Mouse (Mus musculus) heart, postnatal 0 days (tissue): ENCODE results near the gene Cyp2d22. TPM values are rescaled to one million over a fixed set of nuclear protein-coding genes. Genes with fewer than 3 reads are reported as not detected.
A peak's percentile ranks its signal among the peaks of the same experiment; 100 is the strongest.

ENCODE experiments used
- ATAC-seq: fragments of 200-750 bp; cut with Nextera tagmentation; 2 replicates; pipeline ENCODE4 v1.8.0; 2017; ENCODE audit warnings: low read depth, moderate number of reproducible peaks, moderate library complexity; ENCODE audit not compliant: insufficient read depth
- DNase-seq: peaks from one replicate; pipeline ENCODE4 v3.0.0-alpha.2; 2016; ENCODE audit warnings: low spot score
- H3K27ac ChIP-seq: fragments of 300-500 bp; sonication (generic); 2 replicates; pipeline ENCODE4 v1.5.1; 2014; ENCODE audit warnings: low read depth, mild to moderate bottlenecking
- H3K27me3 ChIP-seq: fragments of 300-500 bp; sonication (generic); 2 replicates; pipeline ENCODE4 v1.6.1; 2014; ENCODE audit warnings: low read length, mixed read lengths; ENCODE audit not compliant: control insufficient read depth, insufficient read depth
- H3K36me3 ChIP-seq: fragments of 300-500 bp; sonication (generic); replicated peaks from 2 replicates; pipeline ENCODE4 v1.6.1; 2014; ENCODE audit warnings: low read length, mixed read lengths; ENCODE audit not compliant: control insufficient read depth, insufficient read depth
- H3K4me1 ChIP-seq: fragments of 300-500 bp; sonication (generic); 2 replicates; pipeline ENCODE4 v1.6.1; 2014; ENCODE audit warnings: antibody characterized with exemption; ENCODE audit not compliant: control insufficient read depth, insufficient read depth
- H3K4me2 ChIP-seq: fragments of 300-500 bp; sonication (generic); 2 replicates; pipeline ENCODE4 v1.6.1; 2014; ENCODE audit warnings: low read depth, mild to moderate bottlenecking, low read length, moderate library complexity
- H3K4me3 ChIP-seq: fragments of 300-500 bp; sonication (generic); 2 replicates; pipeline ENCODE4 v1.5.1; 2014; ENCODE audit warnings: low read depth, low read length
- H3K9ac ChIP-seq: fragments of 300-500 bp; sonication (generic); replicated peaks from 2 replicates; pipeline ENCODE4 v1.6.1; 2014; ENCODE audit warnings: low read depth, low read length, mixed read lengths
- H3K9me3 ChIP-seq: fragments of 300-500 bp; sonication (generic); replicated peaks from 2 replicates; pipeline ENCODE4 v1.6.1; 2016; ENCODE audit warnings: low read length; ENCODE audit not compliant: control insufficient read depth
- CTCF ChIP-seq: IDR thresholded peaks from 2 replicates; pipeline ENCODE4 v1.5.1; 2016; ENCODE audit warnings: antibody characterized with exemption, control low read depth, low read depth
- EP300 ChIP-seq: IDR thresholded peaks from 2 replicates; pipeline ENCODE4 v1.6.1; 2016; ENCODE audit warnings: antibody characterized with exemption, low read depth
- WGBS: fragments of 180-500 bp; shearing (Covaris S2); extraction: QIAGEN DNeasy Blood & Tissue Kit; methylation state at CpG from one replicate; pipeline ENCODE4 v1.1.7; 2014; 5-methylcytosine and 5-hydroxymethylcytosine counted together
- polyA plus RNA-seq: library from polyadenylated mRNA; unstranded; fragments of >200 nt; fragmentation: Nextera tagmentation; extraction: Ambion mirVana; gene quantifications from 2 replicates; pipeline ENCODE4 v1.2.1, GENCODE M21; 2015
- total RNA-seq: library from RNA; depleted of rRNA; stranded (reverse); fragments of >200 nt; gene quantifications from 2 replicates; pipeline ENCODE4 v1.2.3, GENCODE M21; 2014; ENCODE audit warnings: low replicate concordance

The Cyp2d22 gene
- total and polyA plus RNA-seq, 2 experiments from 2014 or later: 10.1 to 16.8 TPM

DNA sequence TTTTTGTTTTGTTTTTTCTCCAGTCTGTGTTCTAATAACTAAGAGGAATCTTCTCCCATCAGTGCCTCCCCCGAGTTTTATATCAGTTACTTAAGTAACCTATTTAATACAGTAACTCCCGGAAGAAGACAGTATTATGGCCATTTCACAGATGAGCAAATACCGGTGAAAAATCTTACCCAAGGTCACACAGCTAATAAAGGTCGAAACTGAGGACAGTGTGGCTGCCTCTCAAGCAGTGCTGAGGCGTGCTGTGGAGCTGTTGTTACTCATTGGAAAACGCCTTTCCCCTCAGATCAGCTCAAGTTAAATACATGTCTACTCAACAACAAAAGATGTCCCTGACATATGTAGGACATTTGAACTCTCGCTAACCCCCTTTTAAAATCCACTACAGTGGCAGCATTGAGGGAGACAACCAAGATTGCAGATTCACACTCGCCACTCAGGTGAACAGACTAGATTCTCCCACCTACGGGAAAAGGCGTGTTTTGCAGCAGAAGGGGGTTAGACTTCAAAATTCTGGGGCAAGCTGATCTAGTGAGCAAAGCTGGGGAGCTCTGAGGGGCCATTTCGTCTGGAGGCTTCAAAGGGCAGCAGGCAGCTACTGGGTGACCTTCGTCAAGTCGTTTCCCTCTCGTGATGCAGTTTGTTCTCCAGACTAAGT lies 26.8 kb downstream of the Cyp2d22 start:
- H3K27me3 ChIP-seq: no peaks in the 10 kb centered on the region
- no peak for TF ChIP-seq EP300
- no peak for TF ChIP-seq CTCF
- WGBS: 19% methylated on average over 14 of the region's 14 CpGs
- H3K9me3 ChIP-seq: no peaks in the 10 kb centered on the region
- peak overlapping the region; percentile 91 for H3K4me3 ChIP-seq
- no peak for ATAC-seq
- no peak for DNase-seq
- peak overlapping the region; percentile 99 for H3K9ac ChIP-seq
- peaks cover 14% of the 10 kb centered on the region for H3K4me1 ChIP-seq
- H3K36me3 ChIP-seq: peaks cover 29% of the 10 kb centered on the region
- H3K27ac ChIP-seq: peak overlapping the region; percentile 96
- peak overlapping the region; percentile 89 for H3K4me2 ChIP-seq

DNA sequence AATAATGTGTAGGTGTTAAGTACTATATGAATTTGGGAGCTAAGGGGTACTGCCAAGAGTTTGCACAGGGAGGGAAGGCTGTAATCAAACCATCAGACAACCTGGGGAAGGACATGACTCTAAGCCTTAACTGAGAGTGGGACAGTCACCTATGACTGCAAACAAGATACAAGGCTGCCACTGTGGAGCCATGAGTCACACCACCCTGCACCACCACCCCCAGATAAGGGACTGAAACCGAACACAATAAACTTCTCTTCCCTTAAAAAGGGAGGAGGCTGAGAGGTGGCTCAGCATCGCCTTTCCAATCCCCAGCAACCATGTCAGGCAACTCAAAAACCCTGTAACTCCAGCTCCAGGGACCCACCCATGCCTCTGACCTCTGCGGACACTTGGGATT lies 28.6 kb downstream of the Cyp2d22 start:
- 42% methylated on average over 3 of the region's 3 CpGs for WGBS
- H3K4me3 ChIP-seq: no peak overlapping the region
- peak overlapping the region; percentile 30; the same call in 1 of the 2 replicates for H3K27ac ChIP-seq
- H3K9ac ChIP-seq: no peak overlapping the region
- H3K27me3 ChIP-seq: no peaks in the 10 kb centered on the region
- ATAC-seq: no peak
- no peak for TF ChIP-seq EP300
- TF ChIP-seq CTCF: no peak
- H3K9me3 ChIP-seq: no peaks in the 10 kb centered on the region
- H3K4me2 ChIP-seq: 0 out of 2 replicates have a peak overlapping the region, but pooled peaks have one; percentile 89
- DNase-seq: no peak
- H3K36me3 ChIP-seq: peaks cover 35% of the 10 kb centered on the region
- H3K4me1 ChIP-seq: peaks cover 22% of the 10 kb centered on the region

DNA sequence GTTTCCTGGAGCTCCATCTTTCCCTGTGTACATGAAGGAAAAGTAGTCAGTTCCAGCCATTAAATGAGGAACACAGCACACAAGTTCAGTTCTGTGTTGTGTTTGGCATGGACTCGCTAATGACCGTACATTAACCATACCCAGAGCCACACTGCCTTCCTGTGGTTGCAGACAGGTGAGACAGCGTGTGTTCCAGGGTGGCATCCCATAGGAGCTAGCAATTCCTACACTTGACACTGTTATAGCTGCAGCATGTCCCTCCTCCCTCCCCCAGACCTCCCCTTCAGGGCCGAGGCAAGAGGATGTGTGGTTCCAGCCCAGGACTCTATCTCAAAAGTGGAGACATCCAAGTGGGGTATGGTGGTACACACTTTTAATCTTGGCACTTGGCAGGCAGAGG lies 29.7 kb downstream of the Cyp2d22 start:
- no peaks in the 10 kb centered on the region for H3K9me3 ChIP-seq
- H3K4me2 ChIP-seq: no peak overlapping the region
- no peak overlapping the region for H3K9ac ChIP-seq
- TF ChIP-seq CTCF: no peak
- TF ChIP-seq EP300: no peak
- H3K4me3 ChIP-seq: no peak overlapping the region
- H3K36me3 ChIP-seq: peaks cover 35% of the 10 kb centered on the region
- no peak for ATAC-seq
- peaks cover 22% of the 10 kb centered on the region for H3K4me1 ChIP-seq
- WGBS: 76% methylated on average over 4 of the region's 4 CpGs
- DNase-seq: no peak
- no peaks in the 10 kb centered on the region for H3K27me3 ChIP-seq
- H3K27ac ChIP-seq: no peak overlapping the region

DNA sequence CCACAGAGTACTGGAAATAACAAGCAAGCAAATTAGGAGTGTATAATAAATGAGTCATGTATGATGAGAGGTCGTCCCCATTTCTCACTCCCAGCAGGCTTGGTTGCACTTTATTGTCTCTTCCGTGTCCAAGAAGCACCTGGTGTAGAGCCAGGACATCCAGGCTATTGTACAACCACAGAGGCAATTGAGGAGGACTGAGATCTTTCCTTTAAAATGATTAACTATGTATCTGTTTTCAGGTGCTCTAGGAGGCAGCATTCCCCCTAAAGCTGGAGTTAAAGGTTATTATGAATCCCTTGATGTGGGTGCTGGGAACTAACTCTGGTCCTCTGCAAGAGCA lies 31.1 kb downstream of the Cyp2d22 start:
- H3K9ac ChIP-seq: no peak overlapping the region
- H3K4me3 ChIP-seq: no peak overlapping the region
- no peak overlapping the region for H3K27ac ChIP-seq
- no peak for DNase-seq
- no peaks in the 10 kb centered on the region for H3K27me3 ChIP-seq
- peaks cover 18% of the 10 kb centered on the region for H3K4me1 ChIP-seq
- no peak for ATAC-seq
- 93% methylated on average over 2 of the region's 2 CpGs for WGBS
- H3K9me3 ChIP-seq: no peaks in the 10 kb centered on the region
- no peak overlapping the region for H3K4me2 ChIP-seq
- no peak for TF ChIP-seq EP300
- TF ChIP-seq CTCF: no peak
- H3K36me3 ChIP-seq: peaks cover 35% of the 10 kb centered on the region

- no peak overlapping the region for H3K9ac ChIP-seq
- H3K4me1 ChIP-seq: peaks cover 18% of the 10 kb centered on the region
- no peak for TF ChIP-seq EP300
- TF ChIP-seq CTCF: no peak
- H3K9me3 ChIP-seq: no peaks in the 10 kb centered on the region
- H3K4me2 ChIP-seq: no peak overlapping the region
- H3K27me3 ChIP-seq: no peaks in the 10 kb centered on the region
- no peak for ATAC-seq
- no peak for DNase-seq
- peaks cover 35% of the 10 kb centered on the region for H3K36me3 ChIP-seq
- no peak overlapping the region for H3K27ac ChIP-seq
- no peak overlapping the region for H3K4me3 ChIP-seq
- WGBS: 84% methylated on average over 8 of the region's 8 CpGs
Measured at GRCm38 (mm10) chr15:82348258-82348998, 31.6 kb downstream of the Cyp2d22 start.
